Mouse (Mus musculus) gonadal fat pad, adult 2 months (tissue): ENCODE data around the gene Arhgap28. TPM values are rescaled to one million over a fixed set of nuclear protein-coding genes. Genes with fewer than 3 reads are reported as not detected.

Experiments
- DNase-seq: peaks from one replicate; pipeline ENCODE4 v3.0.0-alpha.2; 2012; ENCODE audit warnings: low read depth
- polyA plus RNA-seq: library from polyadenylated mRNA; depleted of rRNA; stranded (reverse); fragments of >200 nt; gene quantifications from 2 replicates; pipeline ENCODE4 v1.2.3, GENCODE M21; 2012

Gene Arhgap28
- polyA plus RNA-seq, 1 experiment = 3.9 TPM

DNA sequence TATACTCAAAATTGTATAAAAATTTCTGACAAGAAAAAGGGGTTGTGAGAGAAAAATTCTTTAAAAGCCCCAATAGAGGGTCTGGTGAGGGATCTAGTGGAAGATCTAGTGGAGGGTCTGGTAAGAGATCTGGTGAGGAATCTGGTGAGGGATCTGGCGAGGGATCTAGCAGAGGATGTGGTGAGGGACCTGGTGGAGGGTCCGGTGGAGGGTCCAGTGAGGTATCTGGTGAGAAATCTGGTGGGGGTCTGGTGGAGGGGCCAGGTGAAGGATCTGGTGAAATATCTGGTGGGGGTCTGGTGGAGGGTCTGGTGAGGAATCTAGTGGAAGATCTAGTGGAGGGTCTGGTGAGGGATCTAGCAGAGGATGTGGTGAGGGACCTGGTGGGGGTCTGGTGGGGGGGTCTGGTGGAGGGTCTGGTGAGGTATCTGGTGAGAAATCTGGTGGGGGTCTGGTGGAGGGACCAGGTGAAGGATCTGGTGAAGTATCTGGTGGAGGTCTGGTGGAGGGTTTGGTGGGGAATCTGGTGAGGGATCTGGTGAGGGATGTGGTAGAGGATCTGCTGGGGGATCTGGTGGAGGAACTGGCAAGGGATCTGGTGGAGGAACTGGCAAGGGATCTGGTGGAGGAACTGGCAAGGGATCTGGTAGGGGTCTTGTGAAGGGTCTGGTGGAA is 10.4 kb downstream of the Arhgap28 start:
- DNase-seq = no peak

GRCm38 (mm10) chr17:67989716-67990115 is 14.2 kb downstream of the Arhgap28 start:
- no peak for DNase-seq

GRCm38 (mm10) chr17:67988920-67989621 is 14.8 kb downstream of the Arhgap28 start:
- DNase-seq = no peak

DNA sequence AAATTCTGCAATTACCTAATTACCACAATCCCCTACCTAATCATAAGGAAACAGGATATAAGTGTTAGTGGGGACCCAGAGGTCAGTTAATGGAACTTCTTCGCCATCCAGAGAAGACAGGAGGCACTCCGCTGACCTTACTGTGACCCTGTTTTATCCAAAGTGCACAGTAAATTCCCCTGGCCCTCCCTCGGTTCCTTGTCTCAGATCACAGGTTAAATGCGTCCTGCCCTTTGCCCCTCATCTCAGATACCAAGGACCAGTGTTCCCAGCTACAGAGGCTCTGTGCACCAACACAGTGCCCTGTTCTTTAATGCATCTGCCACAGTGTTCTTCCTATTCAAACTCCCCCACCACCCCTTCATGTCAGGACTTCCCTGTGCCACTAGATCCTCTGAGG is 18.4 kb downstream of the Arhgap28 start:
- no peak for DNase-seq

- DNase-seq = no peak
These were observed 23.3 kb downstream of the Arhgap28 start for GRCm38 (mm10) chr17:67980573-67980972.

- no peak for DNase-seq
These were observed 24.7 kb downstream of the Arhgap28 start for GRCm38 (mm10) chr17:67979248-67979647.

GRCm38 (mm10) chr17:67978786-67979185 is 25.1 kb downstream of the Arhgap28 start:
- no peak for DNase-seq

DNA sequence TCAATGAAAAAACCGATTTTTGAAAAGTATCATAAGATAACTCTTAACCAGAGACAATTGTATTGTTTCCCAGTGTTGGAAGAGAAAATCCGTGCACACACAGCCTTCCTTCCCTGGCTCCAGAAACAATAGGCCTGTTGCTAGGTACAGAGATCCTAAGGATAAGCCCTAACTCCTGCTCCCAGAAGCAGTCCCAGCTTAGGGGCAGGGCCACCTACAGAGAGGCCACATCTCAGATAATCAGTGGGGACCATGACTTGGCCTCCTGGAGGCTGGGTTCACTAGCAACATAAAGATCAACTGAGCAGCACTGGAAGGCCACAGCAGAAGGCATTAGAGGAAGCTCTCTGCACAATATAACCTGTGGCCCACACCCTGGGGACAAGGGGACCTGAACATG is 27.5 kb downstream of the Arhgap28 start:
- DNase-seq = no peak

DNA sequence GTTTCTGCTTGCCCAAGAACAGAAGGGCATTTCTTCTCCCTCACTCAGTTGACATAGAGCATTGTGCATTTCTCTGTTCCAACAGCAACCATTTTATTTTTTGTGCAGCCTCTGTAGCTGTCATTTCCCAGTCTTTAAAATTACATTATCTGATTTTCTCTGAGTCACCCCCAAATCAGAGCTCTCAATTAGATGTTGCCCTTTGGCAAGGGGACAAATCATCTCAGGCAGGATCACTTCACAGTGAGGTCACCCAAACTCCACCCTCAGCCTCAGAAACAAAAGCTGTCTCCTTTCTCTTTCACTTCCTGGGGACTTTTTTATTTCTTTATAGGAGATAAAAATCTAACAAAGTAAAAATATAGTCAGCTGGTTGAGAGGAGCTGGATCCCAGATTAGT is 27.9 kb downstream of the Arhgap28 start:
- DNase-seq = no peak

DNA sequence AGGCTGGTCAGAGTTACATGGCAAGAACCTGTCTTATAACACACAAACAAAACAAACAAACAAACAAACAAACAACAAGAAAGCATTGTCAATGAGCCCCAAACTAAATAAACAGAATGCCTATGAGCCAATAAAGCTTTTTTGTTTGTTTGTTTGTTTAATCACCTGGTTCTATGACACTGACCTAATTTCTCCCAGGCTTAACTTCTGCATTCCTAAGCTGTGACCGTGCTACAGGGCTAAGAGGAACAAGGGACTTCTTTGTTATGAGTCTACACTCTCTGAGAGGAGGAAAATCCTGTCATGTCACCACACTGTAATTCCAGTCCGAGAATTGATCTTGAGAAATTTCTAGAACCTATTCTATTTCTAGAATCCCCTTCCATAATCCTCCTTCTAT is 29.2 kb downstream of the Arhgap28 start:
- no peak for DNase-seq

GRCm38 (mm10) chr17:67966853-67967540 is 36.9 kb downstream of the Arhgap28 start:
- DNase-seq = no peak

DNA sequence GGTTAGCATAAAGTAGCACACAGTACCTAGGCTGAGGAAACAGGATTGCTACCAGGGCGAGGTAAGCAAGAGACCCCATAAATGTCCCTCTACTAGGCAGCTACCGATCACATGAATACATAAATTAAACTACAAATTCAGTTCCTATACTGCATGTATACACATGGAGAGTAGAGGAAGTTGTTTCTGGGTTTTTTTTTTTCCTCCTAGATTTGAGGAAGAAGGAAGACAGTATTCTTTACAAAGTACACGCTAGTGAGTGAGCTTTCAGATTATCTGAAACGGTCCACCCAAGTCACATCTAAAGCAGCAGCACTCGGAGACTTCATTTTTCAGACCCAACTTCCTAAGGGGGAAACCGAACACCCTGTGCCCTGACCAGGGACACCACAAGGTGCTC is 41.1 kb downstream of the Arhgap28 start:
- DNase-seq = no peak

DNA sequence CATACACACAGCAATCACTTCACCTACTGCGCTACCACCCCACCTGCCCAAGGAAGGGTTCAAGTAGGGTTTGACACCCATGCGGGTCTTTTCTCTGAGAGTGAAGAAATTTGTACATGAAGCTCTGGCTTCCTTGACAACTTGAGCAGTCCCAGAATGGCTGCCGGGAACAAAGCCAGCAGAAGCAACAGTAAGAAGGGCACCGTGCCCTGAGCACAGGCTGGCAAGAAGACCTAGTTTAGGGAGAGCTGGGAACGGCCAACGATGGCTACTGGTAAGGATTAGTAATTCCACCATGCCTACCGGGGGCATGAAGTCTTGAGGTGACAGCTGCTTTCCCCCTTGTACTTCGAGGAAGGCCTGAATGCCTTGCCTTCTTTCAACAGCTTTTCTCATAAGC is 41.9 kb downstream of the Arhgap28 start:
- no peak for DNase-seq

DNA sequence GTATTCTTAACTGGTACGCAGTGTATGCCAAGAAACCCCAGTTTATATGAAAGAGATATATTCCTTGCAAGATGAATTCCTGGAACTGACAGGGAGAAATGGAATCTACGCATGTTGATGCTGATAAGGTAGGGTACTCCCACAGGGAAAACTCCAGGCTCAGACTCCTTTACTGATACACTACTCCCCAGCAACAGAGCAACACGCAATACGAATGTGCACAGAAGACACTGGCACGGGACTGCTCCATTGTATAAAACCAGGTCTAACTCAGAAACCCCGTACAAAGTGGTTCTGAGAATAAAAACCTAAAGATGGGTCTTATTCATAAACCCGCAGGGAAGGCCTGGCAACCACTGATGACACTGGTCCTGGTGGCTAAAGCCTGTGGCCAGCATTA is 45.0 kb downstream of the Arhgap28 start:
- DNase-seq = no peak

DNA sequence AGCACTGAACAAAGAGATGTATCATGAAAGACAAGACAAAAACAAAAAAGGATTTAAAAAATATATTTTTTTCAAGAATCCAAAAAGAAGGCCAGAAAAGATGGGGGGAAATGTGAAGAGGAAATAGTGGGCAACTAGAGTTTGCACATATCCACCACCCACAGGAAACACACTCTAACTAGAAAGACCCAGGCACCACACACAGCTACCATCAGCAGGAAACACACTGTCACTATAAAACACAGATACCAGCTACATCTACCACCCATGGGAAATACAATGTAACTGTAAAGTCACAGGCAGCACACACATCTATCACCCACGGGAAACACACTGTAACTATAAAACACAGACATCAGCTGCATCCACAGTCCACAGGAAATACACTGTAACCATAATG is 46.3 kb downstream of the Arhgap28 start:
- DNase-seq = no peak

- DNase-seq = no peak
These were observed 47.8 kb downstream of the Arhgap28 start for GRCm38 (mm10) chr17:67955876-67956690.

DNA sequence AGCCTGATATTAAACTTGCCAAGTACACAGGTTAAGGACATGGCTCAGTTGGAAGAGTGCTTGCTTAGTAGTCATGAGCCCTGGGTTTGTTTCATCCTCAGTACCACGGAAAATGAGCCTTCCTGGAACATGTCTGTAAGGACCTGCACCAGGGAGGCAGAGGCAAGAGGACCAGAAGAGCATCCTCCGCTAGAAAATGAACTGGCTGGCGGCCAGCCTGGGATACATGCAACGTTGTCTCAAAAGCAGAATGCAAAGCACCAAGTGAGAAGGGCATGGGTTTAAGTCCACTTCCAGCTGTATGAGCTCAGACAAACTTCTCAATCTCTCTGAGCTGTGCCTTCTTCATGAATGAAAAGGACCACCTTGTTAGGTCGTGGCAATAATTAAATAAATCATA is 49.0 kb downstream of the Arhgap28 start:
- DNase-seq = no peak

DNA sequence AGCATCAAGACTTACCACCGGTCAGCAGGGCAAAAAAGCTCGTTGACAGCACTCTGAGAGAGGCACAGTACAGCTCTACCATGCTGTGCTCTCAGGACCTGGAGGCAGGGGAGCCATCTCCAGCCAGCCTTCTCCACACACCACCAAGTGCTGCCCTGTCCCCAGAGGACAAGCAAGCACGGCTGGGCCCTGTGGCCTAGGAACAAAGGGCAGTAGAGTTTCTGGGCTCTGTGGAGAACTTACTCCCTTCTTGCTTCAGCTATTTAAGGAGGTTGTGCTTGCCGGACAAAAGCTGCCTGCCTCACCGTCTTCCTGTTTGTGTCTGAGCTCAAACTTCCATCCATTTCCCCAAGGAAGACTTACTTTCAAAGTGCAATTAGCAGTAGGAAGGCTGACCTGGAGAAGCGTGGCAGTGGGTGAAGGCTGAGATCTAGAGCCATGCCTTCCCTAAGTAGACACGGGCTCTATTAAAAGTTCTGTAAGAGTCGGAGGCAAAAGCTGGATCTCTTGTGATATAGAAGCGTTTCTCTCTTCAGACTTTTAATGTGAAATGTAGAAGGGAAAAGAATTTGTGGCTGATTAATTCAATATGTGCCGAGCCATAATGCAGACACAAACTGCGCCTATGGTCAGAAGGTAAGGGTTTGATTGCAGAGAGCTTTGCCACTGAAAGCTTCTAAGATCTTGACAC is 53.3 kb downstream of the Arhgap28 start:
- no peak for DNase-seq

- no peak for DNase-seq
These were observed 55.3 kb downstream of the Arhgap28 start for GRCm38 (mm10) chr17:67948601-67949000.

- no peak for DNase-seq
These were observed 58.5 kb downstream of the Arhgap28 start for GRCm38 (mm10) chr17:67945453-67945852.

- no peak for DNase-seq
These were observed 59.7 kb downstream of the Arhgap28 start for GRCm38 (mm10) chr17:67944256-67944655.

- DNase-seq = no peak
These were observed 62.9 kb downstream of the Arhgap28 start for GRCm38 (mm10) chr17:67941026-67941425.
